Mouse (Mus musculus) cerebellum, postnatal 36 days (tissue): ENCODE results near the gene Irs2.

Experiments used
- DNase-seq, 2 experiments: peaks; one replicate each; pipeline ENCODE4 v3.0.0; 2021 to 2022; ENCODE audit warnings: mixed read lengths in 2 of 2

The Irs2 gene

GRCm38 (mm10) chr8:10952235-10952634 is 56.0 kb downstream of the Irs2 start:
- no peak for DNase-seq

- no peak for DNase-seq
Measured at GRCm38 (mm10) chr8:10951567-10951966, 56.7 kb downstream of the Irs2 start.

GRCm38 (mm10) chr8:10945939-10946740 is 62.1 kb downstream of the Irs2 start:
- peak in 1 of 2 experiments; percentile 17 for DNase-seq

GRCm38 (mm10) chr8:10945490-10945889 is 62.8 kb downstream of the Irs2 start:
- no peak for DNase-seq

GRCm38 (mm10) chr8:10943314-10944060 is 64.8 kb downstream of the Irs2 start:
- no peak for DNase-seq

- DNase-seq: no peak
Measured at GRCm38 (mm10) chr8:10939883-10940282, 68.4 kb downstream of the Irs2 start.

GRCm38 (mm10) chr8:10939210-10939782 is 69.0 kb downstream of the Irs2 start:
- DNase-seq: no peak

GRCm38 (mm10) chr8:10938284-10938683 is 70.0 kb downstream of the Irs2 start:
- DNase-seq: no peak

- no peak for DNase-seq
Measured at GRCm38 (mm10) chr8:10936646-10937045, 71.6 kb downstream of the Irs2 start.

GRCm38 (mm10) chr8:10935231-10935630 is 73.0 kb downstream of the Irs2 start:
- no peak for DNase-seq
